Mouse (Mus musculus) naive thymus-derived CD4-positive, alpha-beta T cell, adult 2 months (primary cell): ENCODE measurements around the gene Hoxc11.
A peak's percentile ranks its signal among the peaks of the same experiment; 100 is the strongest.

ENCODE experiments used
- DNase-seq: peaks from one replicate; pipeline ENCODE4 v3.0.0-alpha.2; 2011; ENCODE audit warnings: low read depth

Gene Hoxc11

DNA sequence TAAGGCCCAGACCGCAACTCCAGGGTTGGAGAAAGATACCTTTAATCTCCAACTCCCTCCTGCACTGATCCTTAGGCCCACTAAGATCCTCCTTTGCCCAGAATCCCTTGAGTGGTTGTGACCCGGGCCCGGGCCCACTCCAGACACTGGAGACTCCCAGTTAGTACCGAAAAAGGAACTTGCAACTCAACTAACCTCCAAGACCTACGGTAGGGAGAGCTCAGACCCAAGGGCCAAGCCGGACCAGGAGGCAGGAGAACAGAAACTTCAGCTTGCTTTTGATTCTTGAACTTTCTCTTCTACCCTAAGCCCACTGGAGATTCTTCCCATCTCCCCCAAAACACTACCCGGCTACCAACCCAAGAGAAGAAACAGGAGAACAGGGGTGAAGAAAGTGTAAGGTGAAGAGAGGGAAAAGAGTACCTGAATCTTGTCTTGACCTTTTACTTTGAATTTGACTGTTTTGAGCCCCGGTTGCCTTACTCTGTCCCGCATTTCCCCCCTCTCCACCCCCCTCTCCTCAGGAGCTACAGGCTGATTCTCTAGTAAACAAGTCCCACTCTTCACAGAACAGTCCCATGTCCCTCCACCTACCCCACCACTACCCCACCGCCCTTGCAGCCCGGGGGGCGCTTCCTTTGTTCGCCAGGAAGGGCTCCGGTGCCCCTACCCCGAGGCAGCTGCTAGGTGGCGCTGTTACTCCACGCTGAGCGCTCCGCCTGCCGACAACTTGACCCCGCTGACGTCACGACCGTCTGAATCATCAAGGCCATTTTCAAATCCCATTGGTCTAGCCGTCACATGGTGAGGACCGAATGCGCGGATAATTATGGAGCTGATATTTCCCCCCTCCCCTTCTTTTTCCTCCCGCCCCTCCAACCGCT is 11.9 kb downstream of the Hoxc11 start:
- peak; percentile 74 for DNase-seq

DNA sequence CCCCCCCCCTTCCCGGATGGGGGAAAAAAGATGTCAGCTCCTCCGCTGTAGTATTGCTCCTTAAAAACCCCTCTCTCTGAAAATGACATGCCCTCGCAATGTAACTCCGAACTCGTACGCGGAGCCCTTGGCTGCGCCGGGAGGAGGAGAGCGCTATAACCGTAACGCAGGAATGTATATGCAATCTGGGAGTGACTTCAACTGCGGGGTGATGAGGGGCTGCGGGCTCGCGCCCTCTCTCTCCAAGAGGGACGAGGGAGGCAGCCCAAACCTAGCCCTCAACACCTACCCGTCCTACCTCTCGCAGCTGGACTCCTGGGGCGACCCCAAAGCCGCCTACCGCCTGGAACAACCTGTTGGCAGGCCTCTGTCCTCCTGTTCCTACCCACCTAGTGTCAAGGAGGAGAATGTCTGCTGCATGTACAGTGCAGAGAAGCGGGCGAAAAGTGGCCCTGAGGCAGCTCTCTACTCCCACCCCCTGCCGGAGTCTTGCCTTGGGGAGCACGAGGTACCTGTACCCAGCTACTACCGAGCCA is 12.6 kb downstream of the Hoxc11 start, which contains the start of gene Hoxc10:
Gene Hoxc10, plus strand, starts transcription at position 21 of the 536 bp plus-strand sequence.
- no peak for DNase-seq

GRCm38 (mm10) chr15:102967312-102967510 is 13.0 kb downstream of the Hoxc11 start, which contains the start of gene Hoxc5:
Hoxc5 (plus strand) TSS chr15:102967443.
- DNase-seq: no peak

- DNase-seq: no peak
Observed at GRCm38 (mm10) chr15:102967511-102968397, 13.5 kb downstream of the Hoxc11 start.

- DNase-seq: no peak
Observed at GRCm38 (mm10) chr15:102969296-102969695, 15.1 kb downstream of the Hoxc11 start.

DNA sequence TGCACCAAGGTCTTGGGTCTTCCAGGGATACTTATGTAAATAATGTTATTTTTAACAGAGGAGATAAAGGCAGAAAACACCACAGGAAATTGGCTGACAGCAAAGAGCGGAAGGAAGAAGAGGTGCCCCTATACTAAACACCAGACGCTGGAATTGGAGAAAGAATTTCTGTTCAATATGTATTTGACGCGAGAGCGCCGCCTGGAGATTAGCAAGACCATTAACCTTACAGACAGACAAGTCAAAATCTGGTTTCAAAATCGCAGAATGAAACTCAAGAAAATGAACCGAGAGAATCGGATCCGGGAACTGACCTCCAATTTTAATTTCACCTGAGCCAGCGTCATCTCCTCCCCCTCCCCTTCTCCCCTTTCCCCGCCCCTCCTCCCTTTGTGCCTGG is 16.5 kb downstream of the Hoxc11 start:
- no peak for DNase-seq

- no peak for DNase-seq
Observed at GRCm38 (mm10) chr15:102972254-102972653, 18.0 kb downstream of the Hoxc11 start.

DNA sequence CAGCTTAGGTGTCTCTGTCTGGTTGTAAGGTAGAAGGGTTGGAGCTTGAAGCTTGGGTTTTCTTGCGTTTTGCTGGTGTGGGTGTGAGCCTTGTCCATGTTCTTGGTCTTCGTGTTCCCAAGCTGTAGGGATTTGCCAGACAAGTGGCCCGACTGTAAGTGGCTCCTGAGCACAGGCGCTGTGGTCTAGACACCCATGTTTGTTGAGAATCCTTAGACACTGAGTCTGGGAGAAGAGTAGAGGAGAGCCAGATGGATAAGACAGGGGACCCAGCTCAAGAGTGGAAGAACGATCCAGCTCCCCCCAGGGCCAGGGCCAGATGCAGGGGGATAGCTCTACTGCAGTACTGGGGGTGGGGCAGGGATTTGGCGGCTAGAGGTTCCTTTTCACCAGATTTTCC is 18.5 kb downstream of the Hoxc11 start:
- DNase-seq: no peak

GRCm38 (mm10) chr15:102975034-102975433 is 20.8 kb downstream of the Hoxc11 start:
- no peak for DNase-seq

DNA sequence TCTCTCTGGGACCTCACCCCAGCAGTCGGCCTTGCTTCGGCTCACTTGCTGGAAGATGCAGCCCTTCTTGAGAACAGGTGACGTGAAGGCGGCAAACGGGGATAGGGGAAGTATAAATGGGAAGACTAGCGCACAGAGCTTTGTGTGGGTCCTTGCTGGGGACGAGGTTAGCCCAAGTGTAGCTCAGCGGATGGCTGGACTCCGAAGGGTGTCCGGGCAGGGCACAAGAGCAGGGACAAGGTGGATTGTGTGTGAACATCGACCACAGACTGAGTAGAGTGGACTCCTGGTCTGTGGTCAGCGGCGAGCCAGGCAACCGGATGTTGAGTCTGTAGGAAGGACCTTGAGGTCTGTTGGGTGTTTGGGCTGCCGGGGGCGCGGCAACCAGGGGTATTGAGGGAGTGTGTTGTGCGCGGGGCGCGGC is 21.5 kb downstream of the Hoxc11 start:
- no peak for DNase-seq

DNA sequence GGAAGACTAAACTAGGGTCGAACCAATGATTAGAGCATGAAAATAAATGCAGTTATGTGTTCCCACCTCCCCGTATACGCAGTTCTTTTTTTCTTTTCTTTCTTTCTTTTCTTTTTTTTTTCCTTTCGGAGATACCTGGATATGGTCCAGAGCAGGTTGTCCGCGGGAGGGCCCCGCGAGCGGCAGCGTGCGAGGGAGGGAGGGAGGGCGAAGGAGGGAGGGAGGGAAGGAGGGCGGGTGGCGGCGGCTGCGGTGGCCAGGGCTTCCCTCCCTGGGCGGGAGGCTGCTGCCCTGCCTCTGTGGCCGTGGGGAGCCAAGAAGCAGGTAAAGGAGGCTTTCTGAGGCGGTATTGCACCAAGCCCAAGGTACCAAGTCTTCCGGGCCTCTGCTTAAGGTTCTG is 21.9 kb downstream of the Hoxc11 start, which contains the start of gene Hoxc9:
Gene Hoxc9, plus strand, starts transcription at position 269 of the 400 bp plus-strand sequence.
- DNase-seq: no peak

DNA sequence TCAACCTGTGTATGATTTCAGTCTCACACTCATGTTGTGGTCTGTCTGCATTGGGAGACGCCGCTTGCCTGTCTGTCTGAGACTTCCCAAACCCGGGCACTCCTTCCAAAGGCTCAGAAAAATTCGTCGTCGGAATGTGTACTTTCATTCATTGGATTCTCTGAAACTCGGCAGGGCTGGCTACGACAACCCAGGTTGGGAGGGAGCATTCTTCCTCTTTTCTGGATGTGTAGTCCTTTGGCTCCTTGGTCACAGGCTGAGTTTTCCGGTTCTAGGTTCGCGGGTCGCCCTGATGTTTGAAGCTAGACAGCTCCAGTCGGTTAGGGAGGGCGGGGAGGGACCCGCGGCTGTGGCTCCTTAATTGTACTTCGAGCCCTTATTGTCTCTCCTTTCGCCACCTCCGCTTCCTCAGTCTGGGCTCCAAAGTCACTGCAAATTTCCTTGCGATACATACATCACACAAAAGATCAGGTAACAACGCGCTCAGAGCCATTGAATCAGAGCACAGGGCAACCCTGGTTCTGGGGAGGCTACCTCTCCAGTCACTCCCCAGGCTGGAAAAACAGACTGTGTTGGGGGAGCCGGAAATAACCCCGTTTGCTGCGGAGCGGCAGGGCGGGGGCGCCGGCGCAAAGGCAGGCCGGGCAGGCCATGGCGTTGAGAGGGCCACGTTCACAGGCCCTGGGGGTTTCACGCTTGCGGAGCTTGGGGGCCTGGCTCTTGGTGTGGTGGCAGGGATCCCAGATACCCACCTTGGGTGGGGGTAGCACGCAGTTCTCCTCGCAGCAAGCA is 22.6 kb downstream of the Hoxc11 start:
- DNase-seq: peak; percentile 46

- DNase-seq: no peak
Observed at GRCm38 (mm10) chr15:102977423-102977974, 23.3 kb downstream of the Hoxc11 start.

DNA sequence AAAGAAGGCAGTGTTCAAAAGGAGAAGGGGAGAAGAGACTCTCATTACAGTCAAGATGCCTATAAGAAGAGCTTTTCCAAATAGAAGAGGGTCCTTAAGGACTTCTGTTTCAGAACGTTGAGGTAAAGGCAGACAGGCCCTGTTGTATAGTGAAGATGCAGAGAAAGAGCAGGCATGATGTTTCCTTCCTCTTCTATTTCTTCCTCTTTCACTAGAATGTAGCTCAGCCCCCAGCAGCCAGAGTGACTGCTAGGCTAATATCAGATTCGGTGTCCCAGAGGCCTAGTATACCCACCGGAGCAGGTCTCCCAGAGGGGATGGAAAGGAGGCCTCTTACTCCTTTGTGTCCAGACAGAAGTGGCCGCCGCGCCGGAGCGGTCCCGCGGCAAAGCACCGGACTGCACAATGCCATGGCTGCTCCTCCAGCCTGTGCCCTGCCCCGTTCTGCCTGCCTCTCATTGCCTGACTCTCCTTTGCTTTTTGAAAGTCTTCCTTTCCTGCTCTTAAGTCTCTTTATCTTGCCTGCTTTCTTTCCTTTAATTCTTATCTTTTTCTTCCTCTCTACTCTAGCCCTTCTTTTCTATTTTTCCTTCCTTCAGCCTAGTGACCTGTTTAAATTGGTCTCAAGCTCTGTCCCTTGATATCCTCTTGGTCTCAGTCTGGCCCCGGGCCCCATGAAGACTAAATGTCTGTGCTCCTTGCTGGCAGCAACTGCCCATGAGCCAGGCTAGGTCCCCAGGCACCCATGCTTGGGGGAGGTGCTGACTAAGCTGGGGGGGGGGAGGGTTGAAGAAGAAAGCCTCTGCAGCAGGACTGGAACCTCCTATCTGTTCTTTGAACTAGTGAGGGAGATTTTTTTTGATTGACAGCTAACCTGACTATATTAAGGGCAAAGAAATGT is 24.6 kb downstream of the Hoxc11 start:
- DNase-seq: no peak

DNA sequence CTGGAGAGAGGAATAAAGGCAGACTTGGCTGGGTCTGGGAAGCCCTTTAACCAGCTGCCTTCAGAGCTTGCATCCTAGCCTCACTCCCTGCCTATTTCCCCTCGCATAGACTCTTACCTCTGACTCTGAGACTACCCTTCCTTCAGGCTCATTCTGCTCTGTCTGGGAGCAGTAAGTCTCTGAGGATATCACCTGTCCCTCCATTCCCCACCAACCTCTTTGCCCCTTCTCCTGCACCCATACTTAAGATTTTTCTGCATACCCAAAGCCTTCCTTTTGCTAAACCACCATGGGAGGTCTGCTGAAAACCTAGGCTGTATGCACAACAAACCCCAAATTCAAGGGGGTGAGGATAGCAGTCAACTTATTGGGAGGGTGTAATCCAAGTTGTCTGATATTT is 25.7 kb downstream of the Hoxc11 start:
- no peak for DNase-seq

DNA sequence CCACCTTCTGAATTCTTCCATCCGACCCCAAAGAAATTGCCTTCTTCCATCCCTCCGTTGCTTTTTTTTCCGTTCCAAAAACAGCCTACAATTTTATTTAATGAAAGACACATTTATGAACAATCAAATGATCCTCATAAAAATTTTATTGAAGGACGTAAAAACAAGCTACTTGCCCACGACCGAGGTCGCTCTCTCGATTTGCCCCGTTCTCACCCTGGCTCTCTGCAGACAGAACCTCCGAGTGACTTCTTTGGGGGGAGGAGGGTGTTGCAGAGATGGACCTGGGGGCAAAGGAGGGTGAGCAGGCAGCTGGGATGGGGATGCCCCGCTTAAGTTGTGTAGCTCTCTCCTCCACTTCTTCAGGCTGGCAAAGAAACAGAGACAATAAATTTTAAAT is 26.1 kb downstream of the Hoxc11 start:
- DNase-seq: no peak

DNA sequence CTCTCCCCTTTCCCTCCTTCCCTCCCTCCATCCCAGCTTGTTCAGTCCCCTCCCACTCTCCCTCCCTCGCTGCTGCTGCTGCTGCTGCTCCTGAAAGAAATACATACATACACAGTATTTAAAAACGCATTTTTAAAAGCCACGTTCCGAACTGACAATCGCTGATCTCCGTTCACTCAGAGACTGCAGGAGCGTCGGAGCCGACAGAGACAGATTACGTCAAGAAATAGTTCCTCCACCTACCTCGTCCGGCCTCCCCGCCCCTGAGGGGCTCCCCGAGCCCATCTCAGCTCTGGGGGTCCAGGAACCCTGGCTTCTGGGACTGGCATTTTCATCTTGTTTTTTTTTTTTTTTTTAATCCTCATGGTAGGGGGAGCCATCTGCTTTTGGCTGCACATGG is 26.7 kb downstream of the Hoxc11 start:
- no peak for DNase-seq

GRCm38 (mm10) chr15:102981379-102982288 is 27.4 kb downstream of the Hoxc11 start:
- peak; percentile 49 for DNase-seq

DNA sequence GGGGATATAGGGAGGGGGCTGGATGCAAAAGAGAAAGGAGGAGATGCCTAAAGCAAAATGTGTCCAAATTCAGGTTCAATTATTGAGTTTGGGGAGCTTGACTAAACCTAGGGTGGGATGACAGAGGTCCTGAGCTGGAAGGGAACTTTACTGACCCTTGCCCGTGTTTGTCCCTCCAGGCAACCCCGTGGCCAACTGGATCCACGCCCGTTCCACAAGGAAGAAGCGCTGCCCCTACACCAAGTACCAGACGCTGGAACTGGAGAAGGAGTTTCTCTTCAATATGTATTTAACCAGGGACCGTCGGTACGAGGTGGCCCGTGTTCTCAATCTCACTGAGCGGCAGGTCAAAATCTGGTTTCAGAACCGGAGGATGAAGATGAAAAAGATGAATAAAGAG is 29.5 kb downstream of the Hoxc11 start:
- DNase-seq: no peak

DNA sequence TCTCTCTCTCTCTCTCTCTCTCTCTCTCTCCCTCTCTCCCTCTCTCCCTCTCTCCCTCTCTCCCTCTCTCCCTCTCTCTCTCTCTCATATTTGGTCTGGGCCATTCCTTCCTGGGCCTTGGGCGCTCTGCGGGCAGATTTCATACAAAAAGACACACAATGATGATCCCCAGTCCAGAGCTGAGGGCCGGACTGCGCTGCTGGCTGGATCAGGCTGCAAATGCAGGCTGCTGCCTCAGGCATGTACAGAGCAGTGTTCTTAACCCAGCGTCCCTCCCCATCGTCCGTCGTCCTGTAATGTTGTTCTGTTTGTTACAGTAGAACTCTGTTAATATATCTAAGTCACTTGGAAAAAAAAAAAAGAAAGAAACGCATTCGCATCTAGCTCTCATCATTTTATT is 30.3 kb downstream of the Hoxc11 start:
- no peak for DNase-seq
